Mouse (Mus musculus): Measurements from ENCODE around the gene Trpm7.

- no peak for TF ChIP-seq CTCF (conservative IDR thresholded peaks at IDR 0.05; ENCODE audit: insufficient read depth, insufficient read length, low read depth, low read length)
- no peak for TF ChIP-seq POLR2A (IDR thresholded peaks at IDR 0.05; ENCODE audit: low read depth, low read length)
These were observed 28.1 kb upstream of the Trpm7 start for GRCm38 (mm10) chr2:126904162-126904561.

Data from kidney, adult 2 months (tissue).